Mouse (Mus musculus): ENCODE measurements around the gene Tmem17.

Gene Tmem17

GRCm38 (mm10) chr11:22512038-22513001 lies at the start of gene Tmem17:
Tmem17 (plus strand) TSS chr11:22512088.
- DNase-seq (ENCODE audit: low read depth, low spot score) = peak; percentile 76

GRCm38 (mm10) chr11:22479836-22480619 lies 31.9 kb upstream of the Tmem17 start:
- peak; percentile 66 for DNase-seq (ENCODE audit: low read depth, low spot score)

- DNase-seq (ENCODE audit: low read depth, low spot score) = no peak
These were observed 30.1 kb upstream of the Tmem17 start for GRCm38 (mm10) chr11:22481639-22482361.

- DNase-seq (ENCODE audit: low read depth, low spot score) = peak; percentile 40
These were observed 29.5 kb upstream of the Tmem17 start for GRCm38 (mm10) chr11:22482362-22482760.

- no peak for DNase-seq (ENCODE audit: low read depth, low spot score)
These were observed 18.1 kb upstream of the Tmem17 start for GRCm38 (mm10) chr11:22493694-22494319.

GRCm38 (mm10) chr11:22494941-22495340 lies 16.9 kb upstream of the Tmem17 start:
- DNase-seq (ENCODE audit: low read depth, low spot score) = no peak

- DNase-seq (ENCODE audit: low read depth, low spot score) = no peak
These were observed 12.5 kb upstream of the Tmem17 start for GRCm38 (mm10) chr11:22499396-22499795.

GRCm38 (mm10) chr11:22499886-22500285 lies 12.0 kb upstream of the Tmem17 start:
- no peak for DNase-seq (ENCODE audit: low read depth, low spot score)

- peak; percentile 38 for DNase-seq (ENCODE audit: low read depth, low spot score)
These were observed 10.9 kb upstream of the Tmem17 start for GRCm38 (mm10) chr11:22500771-22501566.

GRCm38 (mm10) chr11:22513075-22513474 lies 1.2 kb downstream of the Tmem17 start:
- DNase-seq (ENCODE audit: low read depth, low spot score) = no peak

- no peak for DNase-seq (ENCODE audit: low read depth, low spot score)
These were observed 3.2 kb downstream of the Tmem17 start for GRCm38 (mm10) chr11:22515061-22515460.

- DNase-seq (ENCODE audit: low read depth, low spot score) = no peak
These were observed 6.6 kb downstream of the Tmem17 start for GRCm38 (mm10) chr11:22518445-22518844.

- peak; percentile 88 for DNase-seq (ENCODE audit: low read depth, low spot score)
These were observed 8.4 kb downstream of the Tmem17 start for GRCm38 (mm10) chr11:22520251-22520650.

GRCm38 (mm10) chr11:22524606-22525005 lies 12.7 kb downstream of the Tmem17 start:
- peak; percentile 86 for DNase-seq (ENCODE audit: low read depth, low spot score)

- no peak for DNase-seq (ENCODE audit: low read depth, low spot score)
These were observed 28.7 kb downstream of the Tmem17 start for GRCm38 (mm10) chr11:22540600-22540999.

GRCm38 (mm10) chr11:22560061-22560460 lies 48.2 kb downstream of the Tmem17 start:
- no peak for DNase-seq (ENCODE audit: low read depth, low spot score)

- no peak for DNase-seq (ENCODE audit: low read depth, low spot score)
These were observed 48.8 kb downstream of the Tmem17 start for GRCm38 (mm10) chr11:22560503-22561328.

GRCm38 (mm10) chr11:22561329-22561592 lies 49.4 kb downstream of the Tmem17 start:
- no peak for DNase-seq (ENCODE audit: low read depth, low spot score)

GRCm38 (mm10) chr11:22563706-22564105 lies 51.8 kb downstream of the Tmem17 start:
- peak; percentile 43 for DNase-seq (ENCODE audit: low read depth, low spot score)

- DNase-seq (ENCODE audit: low read depth, low spot score) = no peak
These were observed 52.8 kb downstream of the Tmem17 start for GRCm38 (mm10) chr11:22564676-22565075.
